Mouse (Mus musculus) frontal cortex, postnatal 25 days (tissue): ENCODE measurements around the gene Ndufb4.
A peak's percentile ranks its signal among the peaks of the same experiment; 100 is the strongest.
"Not testable (repeated sequence)": the region's sequence is repeated elsewhere in the genome, so short reads cannot be mapped to it uniquely, and the experiment has no call there.

ENCODE experiments used
- DNase-seq, 2 experiments: peaks; one replicate each; pipeline ENCODE4 v3.0.0; 2022; ENCODE audit warnings: low spot score in 2 of 2

The Ndufb4 gene

GRCm38 (mm10) chr16:37653731-37654657 is at the start of gene Ndufb4:
TSS of gene Ndufb4 (minus strand) at chr16:37654453.
- peak; percentile 85 to 91 for DNase-seq

GRCm38 (mm10) chr16:37703884-37704283 is 49.6 kb upstream of the Ndufb4 start:
- no peak for DNase-seq

GRCm38 (mm10) chr16:37700071-37700470 is 45.8 kb upstream of the Ndufb4 start:
- DNase-seq, result not testable (repeated sequence)

GRCm38 (mm10) chr16:37698767-37699166 is 44.5 kb upstream of the Ndufb4 start:
- DNase-seq, result no peak

- DNase-seq, result no peak
Observed at GRCm38 (mm10) chr16:37697271-37697670, 43.0 kb upstream of the Ndufb4 start.

GRCm38 (mm10) chr16:37690932-37691730 is 36.9 kb upstream of the Ndufb4 start:
- DNase-seq, result no peak

DNA sequence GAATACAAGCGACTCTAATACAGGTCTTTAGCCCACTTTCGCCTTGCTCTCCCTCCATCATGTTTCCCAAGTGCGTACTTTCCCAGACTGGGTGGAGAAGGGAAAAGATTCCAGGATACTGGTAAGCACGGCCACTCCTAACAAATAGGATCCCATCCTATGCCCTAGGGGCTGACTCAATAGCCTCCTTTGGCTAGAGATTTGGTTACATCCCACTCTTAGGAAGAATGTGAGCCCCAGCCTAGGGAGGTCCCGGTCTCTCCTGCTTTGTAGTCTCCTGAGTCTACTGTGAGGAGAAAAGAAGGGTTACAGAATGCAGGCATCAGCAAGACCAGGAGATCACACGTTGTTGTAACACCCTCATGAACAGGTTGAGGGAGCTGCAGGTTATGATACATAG is 36.2 kb upstream of the Ndufb4 start:
- no peak for DNase-seq

GRCm38 (mm10) chr16:37689934-37690333 is 35.7 kb upstream of the Ndufb4 start:
- DNase-seq, result no peak

- no peak for DNase-seq
Observed at GRCm38 (mm10) chr16:37689251-37689926, 35.1 kb upstream of the Ndufb4 start.

GRCm38 (mm10) chr16:37688181-37688580 is 33.9 kb upstream of the Ndufb4 start:
- no peak for DNase-seq

DNA sequence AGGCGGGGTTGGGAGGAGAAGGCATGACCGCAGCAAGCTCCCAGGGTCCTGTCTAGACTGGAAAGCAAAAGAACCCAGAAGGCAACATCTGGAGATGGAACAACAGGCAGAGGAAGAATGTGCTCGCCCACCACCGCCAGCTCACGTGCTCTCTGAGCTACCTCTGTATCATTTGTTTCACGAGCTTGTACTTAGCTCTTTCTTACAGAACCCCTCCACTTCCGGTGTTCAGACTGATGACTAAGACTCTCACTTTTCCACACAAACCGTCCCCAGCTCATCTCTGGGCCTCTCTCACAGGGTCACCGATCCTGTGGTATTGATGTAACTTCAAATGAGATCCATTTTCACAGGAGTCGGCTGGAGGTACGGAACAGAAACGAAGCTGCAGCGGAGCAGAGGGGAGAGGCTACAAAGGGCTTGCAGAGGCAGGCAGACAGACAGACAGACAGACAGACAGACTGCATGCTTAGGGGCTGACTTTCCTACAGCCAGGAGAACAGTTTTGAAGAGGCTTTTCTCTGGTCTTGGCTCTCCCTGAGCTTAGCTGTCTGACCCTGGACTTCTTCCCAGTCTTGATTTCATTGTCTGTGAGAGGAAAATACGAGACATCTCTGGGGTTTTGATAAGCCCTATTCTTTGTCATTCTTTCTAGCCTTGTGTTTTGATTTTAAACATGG is 33.2 kb upstream of the Ndufb4 start:
- no peak for DNase-seq

DNA sequence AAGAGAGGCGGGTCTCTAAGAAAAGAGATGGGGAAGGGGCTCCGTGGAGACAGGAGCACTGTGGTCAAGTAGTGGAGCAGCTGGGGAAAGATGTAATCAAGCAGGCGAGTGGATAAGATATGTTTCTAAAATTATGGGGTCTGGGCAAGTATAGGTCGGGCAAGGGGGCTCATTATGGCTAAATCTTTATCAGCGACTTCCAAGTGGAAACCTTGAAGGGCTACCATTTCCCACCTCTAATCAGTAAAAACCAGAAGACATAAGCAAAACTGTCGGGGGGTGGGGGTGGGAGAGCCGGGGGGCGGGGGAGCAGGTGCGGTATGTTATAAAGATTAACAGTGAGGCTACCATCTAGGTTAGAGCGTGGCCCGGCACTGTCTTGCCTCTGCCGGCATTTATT is 32.6 kb upstream of the Ndufb4 start:
- DNase-seq, result no peak

DNA sequence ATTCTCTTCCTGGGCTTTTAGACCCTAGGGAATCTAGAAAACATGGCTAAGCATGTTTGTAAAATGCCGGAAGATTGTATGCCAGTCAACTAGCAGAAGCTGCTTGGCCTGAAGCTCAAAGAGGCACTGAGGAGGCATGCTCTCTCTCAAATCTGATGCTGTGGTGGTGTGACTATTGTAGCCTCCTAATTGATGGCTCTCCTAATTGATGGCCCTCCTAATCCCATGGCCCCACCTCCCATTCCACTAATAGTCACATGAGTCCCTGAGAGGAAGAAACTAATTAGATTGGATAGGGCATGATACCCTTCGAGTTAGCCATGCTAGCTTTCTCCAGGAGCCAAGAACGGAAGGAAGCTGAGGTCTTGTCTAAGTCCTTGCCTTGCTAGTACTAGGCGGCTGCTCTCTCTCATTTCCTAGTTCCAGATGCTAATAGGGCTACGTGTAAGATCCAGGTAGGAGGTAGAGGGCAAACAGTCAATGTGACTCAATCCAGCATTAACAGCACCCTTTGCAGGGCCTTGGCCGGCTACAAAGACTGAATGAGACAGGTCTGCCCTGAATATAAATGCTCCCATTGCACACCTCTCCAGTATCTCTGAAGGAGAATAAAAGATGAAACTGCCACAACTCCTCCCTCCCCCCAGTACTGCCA is 31.8 kb upstream of the Ndufb4 start:
- DNase-seq, result no peak

- peak; percentile 62 to 63 for DNase-seq
Observed at GRCm38 (mm10) chr16:37684634-37685441, 30.6 kb upstream of the Ndufb4 start.

DNA sequence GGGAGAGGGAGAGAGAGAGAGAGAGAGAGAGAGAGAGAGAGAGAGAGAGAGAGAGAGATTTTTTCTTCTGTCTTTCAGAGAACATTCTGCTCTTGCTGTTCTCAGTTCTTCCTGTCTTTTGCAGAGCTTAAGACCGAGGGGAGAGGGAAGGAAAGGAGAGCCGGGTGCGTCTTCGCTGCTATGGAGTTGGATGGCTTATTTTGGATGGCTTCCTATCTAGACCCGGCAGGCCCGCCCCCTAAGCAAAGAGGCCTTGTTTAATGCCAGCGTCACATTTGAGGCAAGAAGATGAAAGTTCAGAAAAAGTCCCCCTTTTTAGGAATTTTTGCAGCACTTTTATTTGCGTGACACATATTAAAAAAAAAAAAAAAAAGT is 30.0 kb upstream of the Ndufb4 start:
- DNase-seq, result no peak

GRCm38 (mm10) chr16:37683154-37684130 is 29.2 kb upstream of the Ndufb4 start:
- DNase-seq, result peak in 1 of 2 experiments; percentile 27

- DNase-seq, result peak; percentile 91 to 93
Observed at GRCm38 (mm10) chr16:37682309-37682975, 28.2 kb upstream of the Ndufb4 start.

DNA sequence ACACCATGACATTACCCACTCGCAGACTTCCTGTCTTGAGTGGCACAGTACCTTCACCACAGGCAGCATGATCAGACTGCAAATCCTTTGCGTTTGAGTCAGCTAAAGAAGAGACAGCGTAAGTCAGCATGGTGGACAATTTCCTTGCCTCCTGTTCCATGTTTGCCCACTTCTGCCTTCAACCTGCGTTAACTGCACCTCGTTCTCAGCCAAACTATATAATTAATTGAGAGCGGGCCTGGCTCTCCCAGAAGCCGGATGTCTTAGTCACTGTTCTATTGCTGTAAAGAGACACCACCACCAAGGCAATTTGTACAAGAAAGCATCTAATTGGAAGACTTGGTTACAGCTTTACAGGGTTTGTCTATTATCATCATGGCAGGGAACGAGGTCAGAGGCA is 26.6 kb upstream of the Ndufb4 start:
- DNase-seq, result no peak
